Mouse (Mus musculus) E14TG2a.4 (cell line): ENCODE measurements around the gene Prkn.

Experiments
- CTCF ChIP-seq: conservative IDR thresholded peaks from 2 replicates; pipeline ENCODE4 v1.5.1; 2014; ENCODE audit warnings: low read length
- NANOG ChIP-seq: IDR thresholded peaks from 2 replicates; pipeline ENCODE4 v1.6.1; 2014; ENCODE audit warnings: borderline replicate concordance, low read length, mixed read lengths

GRCm38 (mm10) chr17:11656878-11657277, 816.7 kb downstream of the Prkn start:
- no peak for TF ChIP-seq CTCF
- TF ChIP-seq NANOG = no peak
